Mouse (Mus musculus): Measurements from ENCODE around the gene Tmem120b. TPM values are rescaled to one million over a fixed set of nuclear protein-coding genes. Genes with fewer than 3 reads are reported as not detected.

Tmem120b gene
- polyA plus RNA-seq, 1 experiment from 2014 or later = 17.4 TPM

DNA sequence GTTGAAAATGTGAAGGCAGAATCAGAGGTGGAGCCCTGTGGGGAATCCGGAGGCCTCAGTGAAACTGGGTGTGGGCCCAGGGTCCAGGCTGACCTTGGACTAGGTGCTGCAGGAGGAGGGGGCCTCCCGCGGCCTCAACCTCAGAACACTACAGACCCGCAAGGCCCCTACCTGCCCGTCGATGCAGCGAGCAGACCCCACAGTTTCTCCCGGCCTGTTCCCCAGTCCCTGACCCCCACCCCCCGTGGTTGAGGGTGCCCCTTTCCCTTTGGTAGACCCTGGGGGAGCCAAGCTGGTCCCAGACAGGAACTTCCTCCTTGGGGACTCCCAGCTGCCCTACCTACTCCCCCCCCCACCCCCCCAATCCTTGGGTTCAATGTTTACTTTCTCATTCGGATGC is 98.2 kb downstream of the Tmem120b start:
- Histone ChIP-seq H3K4me2 (replicated peaks) (no peak overlapping the region), H3K27me3 (replicated peaks) (no peaks in the 10 kb centered on the region), H3K9me3 (no peaks in the 10 kb centered on the region), H3K9ac (no peak overlapping the region), H3K4me1 (no peaks in the 10 kb centered on the region), H3K27ac (no peak overlapping the region), H3K4me3 (no peak overlapping the region), H3K36me3 (peaks cover 48% of the 10 kb centered on the region)
- 92% methylated on average over 10 of the region's 10 CpGs for WGBS
- no peak for ATAC-seq (ENCODE audit: low FRiP score, low read depth)

Other genes starting within 250 kb of the Tmem120b start
- gene Anapc5, start 247.1 kb upstream of the Tmem120b start, polyA plus RNA-seq (2016; fragmentation: Nextera tagmentation; extraction: Ambion mirVana) = 506 and 512 TPM in 2 replicates
- 52.8 and 54.0 TPM in 2 replicates for gene Rnf34, start 218.4 kb upstream of the Tmem120b start, polyA plus RNA-seq (2016; fragmentation: Nextera tagmentation; extraction: Ambion mirVana)
- 105 and 106 TPM in 2 replicates for gene Kdm2b, start 78.6 kb upstream of the Tmem120b start, polyA plus RNA-seq (2016; fragmentation: Nextera tagmentation; extraction: Ambion mirVana)
- 13.9 and 14.2 TPM in 2 replicates for gene Orai1, start 53.3 kb upstream of the Tmem120b start, polyA plus RNA-seq (2016; fragmentation: Nextera tagmentation; extraction: Ambion mirVana)
- gene Morn3, start 21.4 kb upstream of the Tmem120b start, polyA plus RNA-seq (2016; fragmentation: Nextera tagmentation; extraction: Ambion mirVana) = not detected in 2 replicates
- gene Rhof, start 64.3 kb downstream of the Tmem120b start, polyA plus RNA-seq (2016; fragmentation: Nextera tagmentation; extraction: Ambion mirVana) = 2.4 and 2.9 TPM in 2 replicates
- gene Setd1b, start 73.8 kb downstream of the Tmem120b start, polyA plus RNA-seq (2016; fragmentation: Nextera tagmentation; extraction: Ambion mirVana) = 12.9 and 13.0 TPM in 2 replicates
- gene Psmd9, start 101.0 kb downstream of the Tmem120b start, polyA plus RNA-seq (2016; fragmentation: Nextera tagmentation; extraction: Ambion mirVana) = 74.1 and 77.7 TPM in 2 replicates
- not detected in 2 replicates for gene Hpd, start 114.3 kb downstream of the Tmem120b start, polyA plus RNA-seq (2016; fragmentation: Nextera tagmentation; extraction: Ambion mirVana)
- 11.3 and 14.8 TPM in 2 replicates for gene Wdr66, start 183.7 kb downstream of the Tmem120b start, polyA plus RNA-seq (2016; fragmentation: Nextera tagmentation; extraction: Ambion mirVana)